Mouse (Mus musculus) T-helper 1 cell (primary cell): ENCODE data around the gene Olfr763.
"Not testable (repeated sequence)": the region's sequence is repeated elsewhere in the genome, so short reads cannot be mapped to it uniquely, and the experiment has no call there.

Experiments used
- in situ Hi-C: fragments of 300-600 bp; cut with MboI, MseI; formaldehyde crosslinking; loops from one replicate; pipeline ENCODE4 v1.15.1; 2025; ENCODE audit warnings: high pct_unique_total_duplicates

Gene Olfr763

DNA sequence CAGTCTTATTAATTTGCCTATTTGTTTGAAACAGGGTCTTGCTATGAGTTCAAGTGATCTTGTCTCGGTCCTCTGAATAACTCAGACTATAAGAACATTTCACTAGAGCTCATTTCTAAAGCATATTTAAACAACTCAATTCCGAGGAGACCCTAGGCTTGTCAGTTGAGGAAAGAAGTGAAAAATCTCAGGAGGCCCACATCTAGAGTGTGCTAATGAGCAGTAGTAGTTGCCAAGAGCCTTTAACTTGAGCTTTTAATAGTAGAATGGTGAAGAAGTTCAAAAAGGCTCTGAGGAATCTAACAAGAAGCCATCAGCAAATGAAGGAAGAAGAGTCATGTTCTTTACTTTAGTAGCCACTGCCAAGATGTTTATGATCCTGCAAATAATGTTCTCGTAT is 29.2 kb downstream of the Olfr763 start, which contains the start of gene Olfr764-ps1:
Gene Olfr764-ps1 (minus strand): TSS at position 101 of the 400 bp plus-strand sequence.
- in situ Hi-C loops, result no loop called here

DNA sequence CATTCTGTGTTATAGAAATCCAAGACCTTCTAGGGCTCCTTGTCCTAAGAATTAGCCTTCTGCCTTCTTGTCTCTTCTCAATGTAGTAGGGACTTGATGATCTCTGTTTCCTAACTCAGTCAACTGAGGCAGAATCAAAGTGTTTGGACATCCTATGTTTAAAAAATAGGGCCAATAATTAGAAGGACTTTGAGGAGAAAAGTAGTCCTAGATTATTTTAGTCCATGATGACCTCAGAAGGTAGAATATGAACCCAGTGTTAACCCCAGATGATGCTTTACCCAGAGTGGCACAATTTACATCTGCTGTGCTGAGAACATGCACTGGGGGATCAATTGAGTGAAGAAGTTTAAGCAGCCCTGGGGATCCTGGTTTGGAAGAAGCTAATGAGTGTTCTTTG is 39.3 kb downstream of the Olfr763 start, which contains the start of gene Olfr765:
Gene Olfr765 (minus strand): TSS at position 101 of the 400 bp plus-strand sequence.
- in situ Hi-C loops, result not testable (repeated sequence)
